Mouse (Mus musculus) liver, adult 2 months (tissue): ENCODE measurements around the gene Ak5.

Source experiments
- CTCF ChIP-seq: fragments of 200-500 bp; IDR thresholded peaks from 2 replicates; pipeline ENCODE4 v1.5.1; 2011; ENCODE audit warnings: low read depth, low read length, control low read depth
- POLR2A ChIP-seq: fragments of 200-500 bp; IDR thresholded peaks from 2 replicates; pipeline ENCODE4 v1.6.1; 2011; ENCODE audit warnings: low read length, control low read depth; ENCODE audit not compliant: insufficient read depth; ENCODE audit errors: extremely low read depth

GRCm38 (mm10) chr3:152497842-152498241 lies 170.3 kb downstream of the Ak5 start:
- TF ChIP-seq CTCF (no peak), POLR2A (no peak)
